Mouse (Mus musculus): ENCODE results near the gene Wdr48.

Gene Wdr48

DNA sequence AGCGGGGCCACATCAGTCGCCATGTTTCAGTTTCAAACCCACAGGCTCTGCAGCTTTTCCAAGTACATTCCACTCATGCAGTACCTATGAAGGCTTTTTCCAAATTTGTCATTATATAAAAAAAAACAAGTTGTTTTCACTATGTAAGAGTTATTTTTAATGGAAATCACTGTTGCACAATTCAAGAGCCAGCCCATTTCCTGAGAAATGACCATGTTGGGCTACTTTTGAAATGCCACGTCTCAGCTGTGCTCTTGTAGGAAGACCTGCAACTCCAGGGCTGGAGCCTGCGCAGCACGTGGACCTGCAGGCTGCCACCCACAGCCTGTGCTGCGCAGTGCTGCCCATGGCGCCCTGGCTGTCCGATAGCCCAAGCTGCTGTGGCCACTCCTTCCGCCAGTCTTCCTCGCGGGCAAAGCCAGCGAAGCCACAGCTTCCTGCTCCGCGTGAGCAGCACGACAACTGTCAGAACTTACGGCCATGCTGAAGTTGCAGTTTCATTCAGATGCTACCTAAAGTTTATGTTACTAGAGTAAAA, 30.5 kb downstream of the Wdr48 start:
- no peak for DNase-seq (ENCODE audit: low read depth, low spot score)

DNA sequence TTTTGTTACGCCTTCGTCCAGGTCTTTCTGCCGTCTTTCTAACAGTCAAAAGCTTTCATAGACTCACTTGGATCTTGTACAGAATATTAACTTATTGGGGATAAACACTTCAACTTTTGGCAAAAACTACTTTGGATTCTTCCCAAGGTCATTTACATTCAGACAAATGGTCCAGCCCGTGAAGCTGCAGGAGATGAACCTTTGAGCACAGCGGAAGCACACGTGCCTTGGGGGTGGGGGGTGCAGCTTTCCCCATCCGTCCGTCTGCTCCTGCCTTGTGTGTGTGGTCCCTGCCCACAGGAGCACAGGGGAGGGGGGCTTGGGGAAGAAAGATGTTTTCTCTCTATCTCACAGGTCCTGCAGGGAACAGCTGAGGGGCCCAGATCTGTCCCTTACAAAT, 31.1 kb downstream of the Wdr48 start:
- no peak for DNase-seq (ENCODE audit: low read depth, low spot score)

DNA sequence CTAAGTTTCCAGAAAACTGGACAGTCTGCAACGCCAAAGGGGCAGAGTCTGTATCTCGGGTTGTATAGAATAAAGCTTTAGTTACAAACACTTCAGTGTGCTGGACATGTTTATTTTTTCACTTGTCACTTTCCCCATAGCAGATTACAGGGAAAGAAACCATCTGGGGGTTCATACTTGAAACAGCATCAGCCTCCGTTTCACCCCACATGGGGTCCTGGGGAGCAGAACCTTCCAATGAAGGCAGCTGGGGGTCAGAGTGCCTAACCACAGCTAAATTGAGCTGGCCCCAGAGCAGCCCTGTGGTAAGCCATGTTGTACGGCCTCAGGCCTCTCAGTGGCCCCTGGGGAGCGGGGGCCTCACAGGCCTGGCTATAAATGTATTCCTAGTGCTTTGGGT, 31.8 kb downstream of the Wdr48 start:
- no peak for DNase-seq (ENCODE audit: low read depth, low spot score)

DNA sequence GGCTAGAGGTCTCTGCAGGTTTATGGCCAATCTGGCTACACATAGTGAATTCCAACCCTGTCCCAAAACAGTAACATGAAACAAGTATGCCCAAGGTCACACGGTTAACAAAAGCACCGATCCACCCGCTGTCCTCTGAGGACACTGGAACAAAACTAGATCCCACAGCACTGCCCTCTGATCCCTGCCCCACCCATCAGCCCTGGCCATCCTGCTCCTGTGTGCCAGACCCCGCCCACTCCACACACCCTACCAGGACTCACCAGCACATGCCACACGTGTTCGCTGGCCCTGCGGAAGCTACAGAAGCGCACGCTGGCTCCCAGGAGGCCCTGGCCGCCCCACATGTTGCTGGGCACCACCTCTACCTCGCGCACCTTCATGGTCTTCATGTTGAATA, 37.7 kb downstream of the Wdr48 start:
- no peak for DNase-seq (ENCODE audit: low read depth, low spot score)

DNA sequence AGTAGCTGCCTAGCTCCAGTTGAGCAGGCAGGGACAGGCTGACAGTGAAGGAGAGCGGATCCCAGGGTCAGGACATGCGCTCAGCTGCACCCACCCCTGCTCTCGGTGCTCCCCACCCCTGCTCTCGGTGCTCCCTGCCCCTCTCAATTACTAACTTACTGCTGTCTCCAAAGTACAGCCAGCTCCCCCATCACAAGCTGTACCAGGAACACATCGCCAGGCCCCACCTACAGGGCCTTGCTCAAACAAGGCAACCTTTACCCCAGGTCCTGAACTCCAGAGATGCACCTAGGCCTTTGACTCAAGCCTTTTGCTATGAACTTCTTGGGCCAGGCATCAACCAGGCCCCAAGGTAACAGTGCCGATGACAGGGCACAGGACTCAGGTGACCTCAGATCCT, 39.0 kb downstream of the Wdr48 start:
- no peak for DNase-seq (ENCODE audit: low read depth, low spot score)

GRCm38 (mm10) chr9:119937005-119937773, 42.5 kb downstream of the Wdr48 start, which contains the start of the genes Gorasp1 and Ttc21a:
TSS of gene Gorasp1 (minus strand) at chr9:119937565.
TSS of gene Ttc21a (plus strand) at chr9:119937606.
- DNase-seq (ENCODE audit: low read depth, low spot score) = peak; percentile 94

DNA sequence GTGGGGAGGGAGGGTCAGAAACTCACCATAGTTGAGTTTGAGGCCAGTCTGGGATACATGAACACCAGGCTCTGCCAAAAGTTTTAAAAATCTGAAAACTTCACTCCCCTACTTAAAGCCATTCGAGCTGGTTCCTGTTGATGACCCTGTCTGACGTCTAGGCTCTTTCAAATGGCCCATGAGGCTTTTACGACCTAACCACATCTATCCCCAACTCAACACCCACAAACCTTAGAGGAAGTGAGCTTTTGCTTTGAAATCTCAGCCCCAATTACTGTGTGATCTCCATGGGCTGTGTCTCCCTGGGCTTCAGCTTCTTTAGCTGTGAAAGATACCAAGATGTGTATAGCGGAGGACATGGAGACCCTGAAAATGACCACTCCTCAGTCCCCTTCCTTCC, 43.8 kb downstream of the Wdr48 start:
- no peak for DNase-seq (ENCODE audit: low read depth, low spot score)

DNA sequence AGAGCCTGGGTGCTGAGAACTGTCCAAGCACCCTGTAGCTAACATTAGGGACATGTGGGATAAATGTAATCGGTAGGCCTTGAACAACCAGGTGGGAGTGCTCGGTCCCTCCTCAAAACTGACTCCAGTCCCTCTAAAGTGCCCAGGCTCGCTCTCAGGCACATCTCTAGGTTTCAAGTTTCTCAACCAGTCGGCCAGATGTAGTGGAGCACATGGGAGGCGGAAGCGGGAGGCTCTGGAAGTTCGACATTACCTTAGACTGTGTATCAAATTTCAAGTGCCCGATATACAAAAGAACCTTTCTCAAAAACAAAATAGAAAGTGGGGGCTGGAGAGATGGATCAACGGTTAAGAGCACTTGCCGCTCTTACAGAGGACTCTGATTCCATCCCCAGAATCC, 45.0 kb downstream of the Wdr48 start:
- DNase-seq (ENCODE audit: low read depth, low spot score) = no peak

- no peak for DNase-seq (ENCODE audit: low read depth, low spot score)
Measured at GRCm38 (mm10) chr9:119941407-119941806, 46.7 kb downstream of the Wdr48 start.

GRCm38 (mm10) chr9:119941861-119942260, 47.2 kb downstream of the Wdr48 start:
- no peak for DNase-seq (ENCODE audit: low read depth, low spot score)

- no peak for DNase-seq (ENCODE audit: low read depth, low spot score)
Measured at GRCm38 (mm10) chr9:119943326-119943725, 48.6 kb downstream of the Wdr48 start.

- DNase-seq (ENCODE audit: low read depth, low spot score) = no peak
Measured at GRCm38 (mm10) chr9:119945173-119945900, 50.7 kb downstream of the Wdr48 start.

DNA sequence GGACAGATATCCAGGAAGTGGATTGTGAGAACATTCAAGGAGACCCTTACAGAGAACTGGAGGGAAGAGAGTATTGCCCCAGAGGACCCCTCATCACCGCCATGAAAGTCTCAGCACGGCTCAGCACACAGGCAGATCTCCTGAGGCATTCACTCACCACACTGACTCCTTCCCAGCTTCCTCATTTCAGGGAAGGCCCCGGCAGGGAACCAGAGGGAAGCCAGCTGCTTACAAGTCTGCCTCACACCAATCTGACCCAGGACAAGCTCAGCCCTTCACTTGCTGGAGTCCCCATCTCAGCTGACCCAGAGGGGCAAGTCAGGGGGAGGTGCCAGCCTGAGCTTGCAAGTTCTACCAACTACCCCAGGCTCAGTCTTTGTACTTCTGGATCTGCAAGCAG, 54.1 kb downstream of the Wdr48 start:
- DNase-seq (ENCODE audit: low read depth, low spot score) = no peak

DNA sequence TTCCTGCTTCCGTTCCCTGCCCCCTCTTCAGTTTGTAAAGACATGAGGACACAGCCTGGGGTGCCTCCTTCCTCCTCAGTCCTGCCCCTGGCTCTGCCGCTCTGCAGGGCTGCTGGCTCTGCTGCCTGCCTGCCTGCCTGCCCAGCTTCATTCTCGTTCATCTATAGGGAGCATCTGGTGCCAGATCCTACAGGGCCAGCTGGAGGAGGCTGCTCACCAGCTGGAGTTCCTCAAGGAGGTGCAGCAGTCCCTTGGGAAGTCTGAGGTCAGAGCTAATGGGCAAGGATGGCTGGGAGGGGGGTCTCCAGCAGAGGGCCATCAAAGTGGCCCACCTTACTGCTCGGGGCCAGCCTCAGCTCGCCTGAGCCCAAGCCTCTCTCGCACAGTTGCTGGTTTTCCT, 55.8 kb downstream of the Wdr48 start:
- DNase-seq (ENCODE audit: low read depth, low spot score) = no peak

DNA sequence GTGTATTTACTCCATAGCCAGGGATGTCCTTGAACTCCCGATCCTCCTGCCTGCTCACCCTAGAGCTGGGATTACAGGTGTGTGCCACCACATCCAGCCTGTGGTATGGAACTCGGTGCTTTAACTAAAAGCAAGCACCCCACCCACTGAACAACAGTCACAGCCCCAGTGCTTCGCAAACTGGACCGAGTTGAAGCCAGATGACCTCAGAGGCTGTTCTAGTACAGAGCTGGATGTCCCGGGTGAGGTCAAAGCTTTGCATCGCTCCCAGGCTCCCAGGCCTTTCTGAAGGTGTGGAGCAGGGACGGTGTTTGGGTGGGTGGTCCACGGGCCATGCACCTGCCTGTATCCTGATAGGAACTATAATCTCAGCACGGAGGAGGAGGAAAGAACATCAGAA, 56.7 kb downstream of the Wdr48 start:
- no peak for DNase-seq (ENCODE audit: low read depth, low spot score)

- DNase-seq (ENCODE audit: low read depth, low spot score) = no peak
Measured at GRCm38 (mm10) chr9:119958835-119959234, 64.2 kb downstream of the Wdr48 start.

GRCm38 (mm10) chr9:119962216-119962615, 67.5 kb downstream of the Wdr48 start:
- no peak for DNase-seq (ENCODE audit: low read depth, low spot score)

- DNase-seq (ENCODE audit: low read depth, low spot score) = peak; percentile 52
Measured at GRCm38 (mm10) chr9:119962987-119963667, 68.4 kb downstream of the Wdr48 start.

DNA sequence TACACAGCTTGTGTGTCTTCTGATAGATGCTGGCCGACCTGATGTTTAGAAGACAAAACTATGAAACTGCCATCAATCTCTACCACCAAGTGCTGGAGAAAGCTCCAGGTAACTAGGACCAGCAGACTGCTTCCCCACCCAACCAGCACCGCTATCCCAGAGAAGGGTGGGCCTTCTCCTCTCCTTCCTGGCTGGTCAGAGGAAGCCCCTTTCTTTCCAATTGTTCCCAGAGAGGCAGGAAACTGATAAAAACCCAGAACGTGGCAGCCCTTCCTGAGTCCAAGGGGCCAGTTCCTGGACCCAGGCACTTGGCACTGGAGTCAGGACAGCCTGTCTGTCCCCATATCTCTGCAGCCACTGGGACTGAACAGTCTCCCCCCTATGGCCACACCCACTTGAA, 69.5 kb downstream of the Wdr48 start:
- DNase-seq (ENCODE audit: low read depth, low spot score) = no peak

DNA sequence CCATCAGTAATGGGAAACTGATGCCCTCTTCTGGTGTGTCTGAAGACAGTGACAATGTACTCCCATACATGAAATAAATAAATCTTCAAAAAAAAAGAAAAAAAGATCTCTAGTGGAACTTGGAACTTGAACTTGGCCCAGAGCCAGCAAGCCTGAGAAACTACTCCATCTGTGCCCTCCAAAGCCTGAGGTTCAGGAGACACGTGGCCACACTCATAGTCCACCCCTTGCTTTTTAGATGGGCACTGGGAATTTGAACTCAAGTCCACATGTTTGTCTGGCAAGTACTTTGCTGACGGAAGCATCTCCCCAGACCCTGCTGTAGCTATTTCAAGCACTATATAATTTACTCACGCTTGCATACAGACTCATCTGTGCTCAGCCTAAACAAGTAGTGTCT, 70.5 kb downstream of the Wdr48 start:
- DNase-seq (ENCODE audit: low read depth, low spot score) = no peak

- no peak for DNase-seq (ENCODE audit: low read depth, low spot score)
Measured at GRCm38 (mm10) chr9:119966221-119966910, 71.7 kb downstream of the Wdr48 start.

GRCm38 (mm10) chr9:119969811-119970210, 75.1 kb downstream of the Wdr48 start:
- no peak for DNase-seq (ENCODE audit: low read depth, low spot score)

Measured in embryo, embryonic 11.5 days (tissue).